Mouse (Mus musculus) erythroblast, embryonic 14.5 days (primary cell): Measurements from ENCODE around the gene Hsd17b14.

Source experiments
- GATA1 ChIP-seq: IDR thresholded peaks from 2 replicates; pipeline ENCODE4 v1.6.1; 2012; ENCODE audit warnings: low read length, inconsistent platforms, mixed read lengths
- TAL1 ChIP-seq: IDR thresholded peaks from 3 replicates; pipeline ENCODE4 v1.6.1; 2012; ENCODE audit warnings: low read length, inconsistent platforms, mixed read lengths

DNA sequence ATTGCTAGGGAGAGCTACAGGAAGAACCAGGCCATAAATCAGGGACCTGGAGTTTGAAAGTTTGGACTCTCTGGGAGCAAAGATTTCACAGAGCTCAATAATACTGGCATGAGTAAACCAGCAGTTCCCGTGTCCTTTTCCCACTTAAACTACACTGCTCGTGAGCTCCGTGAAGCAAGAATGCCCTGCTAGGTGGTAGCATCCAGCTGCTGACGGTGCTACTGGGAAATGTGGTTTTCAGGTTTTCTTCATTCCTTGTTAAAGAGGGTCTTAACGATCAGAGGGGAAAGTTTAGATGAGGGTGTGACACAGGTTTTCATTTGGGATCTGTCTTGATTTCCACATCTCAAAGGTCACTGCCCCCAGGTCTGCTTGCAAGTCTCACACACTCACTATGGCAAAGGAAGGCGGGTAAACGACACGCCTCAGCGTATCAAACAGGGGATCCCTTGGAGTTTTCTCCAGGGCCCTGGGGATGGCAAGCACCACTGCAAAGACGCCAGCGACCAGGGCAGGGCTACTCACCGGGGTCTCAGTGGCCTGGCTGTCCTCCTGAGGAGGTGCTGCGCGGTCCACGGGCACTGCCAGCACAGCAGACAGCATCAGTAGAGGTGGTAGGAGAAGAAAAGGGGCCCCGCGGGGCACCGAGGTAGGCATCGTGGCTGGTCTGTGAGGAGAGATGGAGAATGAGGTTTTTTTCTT is 45.4 kb upstream of the Hsd17b14 start:
- no peak for TF ChIP-seq GATA1
- TF ChIP-seq TAL1 = no peak
